Mouse (Mus musculus): Measurements from ENCODE around the gene Pgc. TPM values are rescaled to one million over a fixed set of nuclear protein-coding genes. Genes with fewer than 3 reads are reported as not detected.

Gene Pgc
- polyA plus RNA-seq, 1 experiment from 2014 or later = 2.6 TPM

DNA sequence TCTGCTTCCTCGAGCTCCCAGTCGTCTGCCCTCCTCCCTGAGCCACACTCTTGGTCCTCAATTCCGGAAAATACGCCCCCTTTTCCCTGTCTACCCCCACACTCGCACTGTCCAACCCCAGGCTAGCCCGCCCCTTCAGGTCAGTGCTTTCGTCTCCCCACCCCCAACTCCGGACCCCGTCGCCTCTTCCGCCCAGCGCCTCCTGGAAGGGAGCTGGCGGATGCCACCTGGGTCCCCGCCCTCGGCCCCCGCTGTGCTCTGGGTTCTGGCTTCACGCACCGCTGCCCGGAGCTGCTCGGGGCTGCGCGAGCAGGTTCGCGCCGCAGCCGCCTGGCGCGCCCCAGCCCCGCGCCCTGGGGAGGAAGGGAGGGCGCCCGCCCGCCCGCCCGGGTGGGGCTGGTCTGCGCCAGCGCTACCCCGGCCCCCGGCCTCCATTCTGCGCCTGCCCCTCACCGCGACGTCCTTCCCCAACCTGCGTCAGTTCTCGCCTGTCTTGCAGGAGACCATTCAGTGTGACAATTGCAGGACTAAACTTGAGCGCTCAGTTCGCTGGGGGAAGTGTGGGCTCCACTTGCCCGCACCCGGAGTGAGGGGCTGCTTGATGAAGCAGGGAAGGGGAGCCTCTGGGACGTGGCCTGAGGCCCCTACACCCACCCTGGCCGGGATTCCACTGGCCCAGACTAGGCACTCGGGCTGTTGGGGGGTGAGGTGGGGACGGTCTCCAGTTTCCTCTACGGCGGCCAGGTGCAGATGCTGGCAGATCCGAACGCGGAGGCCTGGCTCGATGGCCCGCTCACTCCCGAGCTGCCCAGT, 11.6 kb downstream of the Pgc start:
- H3K9me3 ChIP-seq (ENCODE audit: control insufficient read depth, low read length) = no peaks in the 10 kb centered on the region
- ATAC-seq (replicated peaks; ENCODE audit: low FRiP score, low TSS enrichment, low read depth) (peak; percentile 34), DNase-seq (ENCODE audit: low spot score) (peak; percentile 72)
- H3K4me2 ChIP-seq (ENCODE audit: low read length) = peak overlapping the region; percentile 94
- peak overlapping the region; percentile 65 for H3K4me3 ChIP-seq (ENCODE audit: low read depth, low read length)
- H3K4me1 ChIP-seq (replicated peaks; ENCODE audit: control insufficient read depth, insufficient read depth, low read length) = peaks cover 6% of the 10 kb centered on the region; the same call in 1 of the 2 replicates
- H3K27ac ChIP-seq (ENCODE audit: low read depth) = peak overlapping the region; percentile 65
- peak overlapping the region; percentile 60 for H3K9ac ChIP-seq (ENCODE audit: low read length)
- H3K36me3 ChIP-seq (ENCODE audit: control insufficient read depth, insufficient read depth, low read length) = no peaks in the 10 kb centered on the region
- H3K27me3 ChIP-seq (replicated peaks; ENCODE audit: control insufficient read depth, insufficient read depth, low read length) = no peaks in the 10 kb centered on the region
- 1% methylated on average over 49 of the region's 61 CpGs for WGBS

DNA sequence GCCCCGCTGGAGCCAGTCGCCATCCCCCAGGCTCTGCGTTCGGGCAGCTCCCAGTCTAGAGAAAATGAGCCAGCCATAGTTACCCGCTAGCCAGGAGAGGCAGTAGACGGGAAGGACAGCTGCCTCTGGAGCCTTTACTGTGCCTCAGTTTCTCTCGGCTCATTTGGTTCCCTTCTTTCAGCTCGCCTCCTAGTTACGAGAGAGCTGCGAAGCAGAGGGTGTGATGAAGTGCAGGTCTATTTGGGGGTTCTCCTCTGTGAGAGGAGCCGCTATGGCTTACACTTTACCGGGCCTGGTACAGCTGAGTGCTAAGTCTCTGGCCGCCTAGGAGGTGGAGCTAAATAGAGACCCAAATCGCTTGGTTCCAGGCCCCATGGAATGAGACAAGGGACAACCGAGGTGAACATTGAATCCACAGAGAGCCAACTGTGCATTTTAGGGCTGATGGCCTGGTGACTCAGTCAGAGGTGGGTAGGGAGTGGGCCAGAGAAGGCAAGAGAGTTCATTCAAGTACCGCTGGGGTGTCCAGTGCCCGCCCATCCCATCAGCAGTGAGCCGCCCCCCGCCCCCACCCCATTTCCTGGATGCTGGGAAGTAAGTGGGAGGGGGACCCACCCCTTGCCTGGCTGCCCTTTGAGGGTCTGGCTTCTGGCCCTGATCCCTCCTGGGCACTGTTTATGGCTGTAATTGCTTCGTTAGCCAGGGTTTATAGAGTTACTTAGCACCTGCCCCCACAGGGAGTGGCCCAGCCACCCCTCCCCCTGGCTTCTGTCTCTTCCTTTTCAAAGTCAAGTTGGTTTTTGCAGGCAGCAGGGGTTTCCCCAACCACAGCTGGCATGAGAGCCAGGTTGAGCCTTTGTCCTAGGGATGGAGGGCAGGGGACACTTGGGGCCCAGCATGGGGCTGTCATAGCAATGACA, 12.5 kb downstream of the Pgc start:
- Histone ChIP-seq H3K36me3 (ENCODE audit: control insufficient read depth, insufficient read depth, low read length) (no peaks in the 10 kb centered on the region), H3K27me3 (replicated peaks; ENCODE audit: control insufficient read depth, insufficient read depth, low read length) (no peaks in the 10 kb centered on the region), H3K4me1 (replicated peaks; ENCODE audit: control insufficient read depth, insufficient read depth, low read length) (peaks cover 6% of the 10 kb centered on the region; the same call in 1 of the 2 replicates), H3K4me2 (ENCODE audit: low read length) (peak overlapping the region; percentile 94), H3K4me3 (ENCODE audit: low read depth, low read length) (peak overlapping the region; percentile 65), H3K27ac (ENCODE audit: low read depth) (0 out of 2 replicates have a peak overlapping the region, but pooled peaks have one; percentile 65), H3K9me3 (ENCODE audit: control insufficient read depth, low read length) (no peaks in the 10 kb centered on the region), H3K9ac (ENCODE audit: low read length) (peak overlapping the region; percentile 60; the same call in 1 of the 2 replicates)
- ATAC-seq (replicated peaks; ENCODE audit: low FRiP score, low TSS enrichment, low read depth) = peak; percentile 24; the same call in 1 of the 2 replicates
- WGBS = 9% methylated on average over 20 of the region's 20 CpGs
- DNase-seq (ENCODE audit: low spot score) = peak; percentile 76

DNA sequence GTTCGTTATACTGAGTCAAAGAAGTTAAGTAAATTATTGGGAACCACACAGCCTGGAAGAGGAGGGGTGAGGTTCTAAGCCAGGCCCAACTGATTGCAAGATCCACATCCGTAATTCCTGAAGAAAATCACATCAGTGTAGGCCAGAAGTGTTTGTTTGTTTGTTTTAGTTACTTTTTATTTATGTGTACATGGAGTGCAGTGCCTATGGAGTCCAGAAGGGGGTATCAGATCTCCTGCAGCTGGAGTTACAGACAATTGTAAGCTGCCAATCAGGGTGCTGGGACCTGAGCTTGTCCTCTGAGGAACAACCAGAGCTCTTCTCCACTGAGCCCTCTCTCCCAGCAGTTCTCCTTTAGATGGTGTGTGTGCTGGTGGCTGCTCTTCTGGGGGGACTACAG, 13.5 kb downstream of the Pgc start:
- Histone ChIP-seq H3K27me3 (replicated peaks; ENCODE audit: control insufficient read depth, insufficient read depth, low read length) (no peaks in the 10 kb centered on the region), H3K4me3 (ENCODE audit: low read depth, low read length) (no peak overlapping the region), H3K9ac (ENCODE audit: low read length) (no peak overlapping the region), H3K4me1 (replicated peaks; ENCODE audit: control insufficient read depth, insufficient read depth, low read length) (peaks cover 6% of the 10 kb centered on the region; the same call in 1 of the 2 replicates), H3K4me2 (ENCODE audit: low read length) (no peak overlapping the region), H3K27ac (ENCODE audit: low read depth) (no peak overlapping the region), H3K9me3 (ENCODE audit: control insufficient read depth, low read length) (no peaks in the 10 kb centered on the region), H3K36me3 (ENCODE audit: control insufficient read depth, insufficient read depth, low read length) (no peaks in the 10 kb centered on the region)
- no peak for ATAC-seq (replicated peaks; ENCODE audit: low FRiP score, low TSS enrichment, low read depth)
- WGBS = 78% methylated on average over 2 of the region's 2 CpGs
- no peak for DNase-seq (ENCODE audit: low spot score)

DNA sequence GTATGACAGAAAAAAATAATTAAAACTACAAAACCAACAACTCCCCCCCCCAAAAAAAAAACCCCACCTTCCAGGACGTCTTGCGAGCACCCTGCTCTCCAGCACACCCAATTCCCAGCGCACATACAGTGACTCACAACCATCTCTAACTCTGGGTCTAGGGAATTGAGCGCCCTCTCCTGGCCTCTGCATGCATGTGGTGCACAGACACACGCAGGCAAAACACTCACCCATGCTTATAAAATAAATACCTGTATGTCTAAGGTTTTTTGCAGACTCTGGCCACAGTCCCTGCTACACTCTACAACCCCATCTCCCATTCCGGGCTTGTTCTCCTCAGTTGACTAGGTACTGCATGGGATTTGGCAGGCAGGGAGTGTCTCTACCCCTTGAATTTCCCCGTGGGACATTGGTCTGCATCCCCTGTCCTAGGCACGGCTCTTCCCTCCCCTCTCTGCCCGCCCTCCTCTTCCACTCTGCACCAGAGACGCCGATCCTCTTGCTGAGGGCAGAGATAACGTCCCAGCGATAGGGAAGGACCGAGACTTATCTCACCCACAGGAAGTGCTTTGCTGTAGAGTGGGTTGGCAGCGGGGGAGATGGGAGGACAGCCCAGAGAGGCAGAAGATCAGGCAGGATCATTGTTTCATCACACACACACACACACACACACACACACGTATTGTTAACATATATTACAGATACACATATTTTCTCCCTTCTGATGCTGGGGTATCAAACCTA, 16.5 kb downstream of the Pgc start:
- H3K9me3 ChIP-seq (ENCODE audit: control insufficient read depth, low read length) = no peaks in the 10 kb centered on the region
- 32% methylated on average over 16 of the region's 16 CpGs for whole genome bisulfite sequencing
- H3K27ac ChIP-seq (ENCODE audit: low read depth) = no peak overlapping the region
- no peak overlapping the region for H3K4me2 ChIP-seq (ENCODE audit: low read length)
- H3K4me3 ChIP-seq (ENCODE audit: low read depth, low read length) = no peak overlapping the region
- DNase-seq (ENCODE audit: low spot score) = no peak
- H3K27me3 ChIP-seq (replicated peaks; ENCODE audit: control insufficient read depth, insufficient read depth, low read length) = no peaks in the 10 kb centered on the region
- no peak overlapping the region for H3K9ac ChIP-seq (ENCODE audit: low read length)
- no peak for ATAC-seq (replicated peaks; ENCODE audit: low FRiP score, low TSS enrichment, low read depth)
- H3K36me3 ChIP-seq (ENCODE audit: control insufficient read depth, insufficient read depth, low read length) = no peaks in the 10 kb centered on the region
- H3K4me1 ChIP-seq (replicated peaks; ENCODE audit: control insufficient read depth, insufficient read depth, low read length) = peaks cover 6% of the 10 kb centered on the region; the same call in 1 of the 2 replicates

DNA sequence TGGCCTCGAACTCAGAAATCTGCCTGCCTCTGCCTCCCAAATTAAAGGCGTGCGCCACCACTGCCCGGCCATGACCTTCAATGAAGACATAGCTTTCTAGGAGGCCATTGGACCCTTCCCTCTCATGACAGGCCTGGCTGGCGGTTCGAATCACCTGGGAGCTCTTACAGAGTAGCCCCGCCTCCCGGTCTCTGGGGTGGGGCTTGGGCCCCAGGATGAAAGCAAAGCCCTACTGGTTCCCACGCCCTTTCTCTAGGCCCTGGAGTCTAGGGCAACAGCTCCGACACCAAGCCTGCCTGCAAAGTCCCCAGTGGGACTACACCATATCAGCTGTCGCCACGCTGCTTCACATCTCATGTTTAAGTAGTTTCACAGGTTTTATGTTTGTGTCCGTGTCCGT, 17.4 kb downstream of the Pgc start:
- Histone ChIP-seq H3K4me1 (replicated peaks; ENCODE audit: control insufficient read depth, insufficient read depth, low read length) (peaks cover 8% of the 10 kb centered on the region), H3K36me3 (ENCODE audit: control insufficient read depth, insufficient read depth, low read length) (no peaks in the 10 kb centered on the region), H3K4me2 (ENCODE audit: low read length) (no peak overlapping the region), H3K27ac (ENCODE audit: low read depth) (no peak overlapping the region), H3K9me3 (ENCODE audit: control insufficient read depth, low read length) (no peaks in the 10 kb centered on the region), H3K4me3 (ENCODE audit: low read depth, low read length) (no peak overlapping the region), H3K9ac (ENCODE audit: low read length) (no peak overlapping the region), H3K27me3 (replicated peaks; ENCODE audit: control insufficient read depth, insufficient read depth, low read length) (no peaks in the 10 kb centered on the region)
- WGBS = 93% methylated on average over 14 of the region's 14 CpGs
- no peak for DNase-seq (ENCODE audit: low spot score)
- no peak for ATAC-seq (replicated peaks; ENCODE audit: low FRiP score, low TSS enrichment, low read depth)

DNA sequence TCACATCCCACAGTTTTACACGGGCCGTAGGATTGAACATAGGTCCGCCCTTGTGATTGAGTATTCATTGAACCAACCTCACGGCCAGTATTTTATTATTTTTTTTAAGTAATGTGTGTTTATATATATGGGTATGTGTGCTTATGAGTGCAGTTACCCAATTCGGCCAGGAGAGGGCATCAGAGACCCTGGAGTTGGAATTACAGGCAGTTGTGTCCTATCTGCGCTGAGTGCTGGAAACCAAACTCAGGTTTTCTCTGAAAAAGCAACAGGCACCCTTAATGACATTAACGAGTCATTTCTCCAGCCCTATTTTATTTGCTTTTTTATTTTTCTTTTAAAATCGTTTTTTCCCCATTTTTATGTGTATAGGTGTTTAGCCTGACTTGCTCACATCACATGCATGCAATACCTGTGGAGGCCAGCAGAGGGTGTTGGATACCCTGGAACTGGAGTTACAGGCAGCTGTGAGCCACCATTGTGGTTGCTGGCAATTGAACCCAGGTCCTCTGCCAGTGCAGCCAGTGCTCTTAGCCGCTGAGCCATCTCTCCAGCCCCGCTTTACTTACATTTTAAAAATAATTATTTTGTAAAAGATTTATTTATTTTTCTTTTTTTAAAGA, 18.2 kb downstream of the Pgc start:
- no peak overlapping the region for H3K27ac ChIP-seq (ENCODE audit: low read depth)
- H3K4me3 ChIP-seq (ENCODE audit: low read depth, low read length) = no peak overlapping the region
- no peaks in the 10 kb centered on the region for H3K36me3 ChIP-seq (ENCODE audit: control insufficient read depth, insufficient read depth, low read length)
- no peak overlapping the region for H3K9ac ChIP-seq (ENCODE audit: low read length)
- H3K4me2 ChIP-seq (ENCODE audit: low read length) = no peak overlapping the region
- 86% methylated on average over 10 of the region's 10 CpGs for WGBS
- no peaks in the 10 kb centered on the region for H3K27me3 ChIP-seq (replicated peaks; ENCODE audit: control insufficient read depth, insufficient read depth, low read length)
- DNase-seq (ENCODE audit: low spot score) (no peak), ATAC-seq (replicated peaks; ENCODE audit: low FRiP score, low TSS enrichment, low read depth) (no peak)
- H3K4me1 ChIP-seq (replicated peaks; ENCODE audit: control insufficient read depth, insufficient read depth, low read length) = peaks cover 11% of the 10 kb centered on the region
- no peaks in the 10 kb centered on the region for H3K9me3 ChIP-seq (ENCODE audit: control insufficient read depth, low read length)

DNA sequence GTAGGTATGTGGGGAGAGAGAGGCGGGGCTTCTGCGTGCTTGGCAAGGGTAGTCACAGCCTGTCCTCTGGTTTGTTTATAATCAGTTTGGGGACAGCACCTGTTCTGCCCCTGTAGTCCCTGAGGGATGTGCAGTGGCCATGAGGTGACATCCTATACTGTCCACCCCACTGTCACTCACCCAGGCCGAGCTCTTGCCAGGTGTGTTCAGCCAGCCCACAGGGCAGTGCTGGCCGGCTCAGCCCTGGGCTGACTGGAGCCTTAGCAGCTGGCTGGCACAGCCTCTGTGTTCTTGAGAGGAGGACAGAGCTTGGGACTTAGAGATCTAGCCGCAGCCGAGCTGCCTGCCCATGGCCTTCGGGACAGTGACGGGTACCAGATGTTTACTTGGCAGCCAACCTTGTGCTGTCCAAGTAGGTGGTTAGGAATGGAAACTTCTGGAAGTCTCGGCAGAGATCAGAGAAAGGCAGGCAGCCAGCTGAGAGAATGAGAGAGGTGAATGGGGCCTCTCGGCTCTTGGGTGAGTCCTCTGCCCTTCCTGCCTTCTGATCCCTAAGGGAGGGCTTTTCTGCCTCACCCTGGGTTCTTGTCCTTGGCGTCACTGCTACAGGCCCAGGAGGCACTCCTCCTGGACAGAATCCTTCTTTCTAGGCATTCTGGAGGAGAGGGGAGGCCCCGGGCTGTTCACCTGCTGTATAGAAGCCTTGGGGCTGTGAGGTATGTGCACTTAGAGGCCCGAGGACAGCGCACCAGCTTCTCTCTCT, 22.3 kb downstream of the Pgc start:
- Histone ChIP-seq H3K9me3 (ENCODE audit: control insufficient read depth, low read length) (no peaks in the 10 kb centered on the region), H3K4me1 (replicated peaks; ENCODE audit: control insufficient read depth, insufficient read depth, low read length) (peaks cover 11% of the 10 kb centered on the region), H3K27me3 (replicated peaks; ENCODE audit: control insufficient read depth, insufficient read depth, low read length) (no peaks in the 10 kb centered on the region), H3K36me3 (ENCODE audit: control insufficient read depth, insufficient read depth, low read length) (no peaks in the 10 kb centered on the region), H3K4me3 (ENCODE audit: low read depth, low read length) (no peak overlapping the region), H3K27ac (ENCODE audit: low read depth) (peak overlapping the region; percentile 17; the same call in 1 of the 2 replicates), H3K4me2 (ENCODE audit: low read length) (no peak overlapping the region), H3K9ac (ENCODE audit: low read length) (no peak overlapping the region)
- ATAC-seq (replicated peaks; ENCODE audit: low FRiP score, low TSS enrichment, low read depth) = 0 out of 2 replicates have a peak, but pooled peaks have one; percentile 26
- 49% methylated on average over 14 of the region's 14 CpGs for WGBS
- DNase-seq (ENCODE audit: low spot score) = no peak

All from intestine, embryonic 14.5 days (tissue).